Mouse (Mus musculus) ES-E14 (cell line): ENCODE data around the gene Kcnq5.

Source experiments
- CHD2 ChIP-seq: IDR thresholded peaks from 2 replicates; pipeline ENCODE4 v1.6.1; 2014; ENCODE audit warnings: mild to moderate bottlenecking, low read depth, low read length, inconsistent platforms
- HCFC1 ChIP-seq: IDR thresholded peaks from 2 replicates; pipeline ENCODE4 v1.6.1; 2012; ENCODE audit warnings: low read length, inconsistent platforms, borderline replicate concordance; ENCODE audit not compliant: insufficient read depth

GRCm38 (mm10) chr1:21622455-21622854 lies 339.3 kb downstream of the Kcnq5 start:
- TF ChIP-seq CHD2 (no peak), HCFC1 (no peak)
